Mouse (Mus musculus): ENCODE data around the gene Gm3642. TPM values are rescaled to one million over a fixed set of nuclear protein-coding genes. Genes with fewer than 3 reads are reported as not detected.
"Not testable (repeated sequence)": the region's sequence is repeated elsewhere in the genome, so short reads cannot be mapped to it uniquely, and the experiment has no call there.

The Gm3642 gene
- total RNA-seq (2017): not detected in 2 replicates

DNA sequence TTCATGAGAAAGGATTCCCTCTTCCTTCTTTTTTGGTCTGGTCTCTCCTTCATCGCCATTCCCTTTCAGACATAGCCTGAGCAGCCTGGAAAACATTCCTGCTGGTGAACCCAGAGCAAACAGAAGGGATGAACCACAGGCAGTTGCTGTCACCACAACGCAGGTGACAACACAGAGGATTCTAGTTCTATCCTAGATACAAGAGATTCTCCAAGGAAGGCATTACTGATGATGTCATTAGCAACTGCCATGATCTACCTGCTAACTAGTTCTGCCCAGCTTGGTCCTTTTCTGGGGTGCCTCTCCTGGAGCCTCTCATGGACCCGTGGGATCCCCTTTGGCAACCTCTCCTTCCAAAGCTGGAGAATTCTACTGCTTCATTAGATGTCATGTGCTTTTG is at the start of gene Gm3642:
Gm3642 (minus strand) TSS at position 101 of the 400 bp plus-strand sequence.
- not testable (repeated sequence) for ATAC-seq (ENCODE audit: extremely low read depth, insufficient number of reproducible peaks, low FRiP score, poor library complexity, severe bottlenecking)

DNA sequence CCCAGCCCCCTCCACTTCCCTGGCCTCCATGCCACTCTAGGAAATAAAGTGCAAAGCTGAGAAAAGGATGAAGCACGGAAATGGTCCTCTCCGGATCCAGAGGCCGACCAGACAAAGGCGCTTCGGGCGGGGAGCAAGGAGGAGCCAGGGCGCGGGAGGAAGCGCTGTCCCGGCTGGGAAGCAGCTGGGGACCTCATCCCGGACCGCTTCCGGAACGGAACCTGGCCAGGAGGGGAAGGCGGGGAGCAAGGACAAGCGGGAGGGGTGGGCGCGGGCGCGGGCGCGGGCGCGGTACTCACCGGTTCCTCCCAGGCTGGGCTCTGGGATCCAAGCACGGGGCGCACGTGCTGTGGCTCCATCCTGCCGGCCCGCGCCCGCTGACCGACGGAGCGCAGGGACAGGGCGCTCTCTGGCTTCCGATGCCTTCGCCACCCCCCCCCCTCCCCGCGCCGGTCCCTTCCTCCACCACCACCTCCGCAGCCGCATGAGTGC is 49.5 kb upstream of the Gm3642 start, which contains the start of gene Gm3667:
Gm3667 (minus strand) TSS at position 442 of the 492 bp plus-strand sequence.
- ATAC-seq (ENCODE audit: extremely low read depth, insufficient number of reproducible peaks, low FRiP score, poor library complexity, severe bottlenecking): not testable (repeated sequence)

DNA sequence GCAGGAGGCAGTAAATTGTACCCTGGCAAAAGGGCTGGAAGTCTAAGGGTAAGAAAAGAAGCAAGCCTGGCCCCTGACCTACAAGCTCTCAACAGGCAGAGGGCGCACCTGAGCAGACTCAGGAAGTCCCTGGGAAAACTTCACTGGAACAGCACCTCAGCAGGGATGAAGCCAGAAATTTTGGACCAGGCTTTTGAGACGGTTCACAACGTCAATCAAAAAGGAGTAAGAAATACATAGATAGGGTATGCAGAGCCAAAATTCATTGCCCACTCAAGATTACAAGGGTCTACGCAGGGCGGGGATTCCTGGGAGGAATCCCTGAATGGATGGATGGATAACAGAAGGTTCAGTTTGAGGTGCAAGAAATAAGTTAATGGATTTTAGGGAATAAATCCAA is 48.7 kb upstream of the Gm3642 start:
- ATAC-seq (ENCODE audit: extremely low read depth, insufficient number of reproducible peaks, low FRiP score, poor library complexity, severe bottlenecking): not testable (repeated sequence)

DNA sequence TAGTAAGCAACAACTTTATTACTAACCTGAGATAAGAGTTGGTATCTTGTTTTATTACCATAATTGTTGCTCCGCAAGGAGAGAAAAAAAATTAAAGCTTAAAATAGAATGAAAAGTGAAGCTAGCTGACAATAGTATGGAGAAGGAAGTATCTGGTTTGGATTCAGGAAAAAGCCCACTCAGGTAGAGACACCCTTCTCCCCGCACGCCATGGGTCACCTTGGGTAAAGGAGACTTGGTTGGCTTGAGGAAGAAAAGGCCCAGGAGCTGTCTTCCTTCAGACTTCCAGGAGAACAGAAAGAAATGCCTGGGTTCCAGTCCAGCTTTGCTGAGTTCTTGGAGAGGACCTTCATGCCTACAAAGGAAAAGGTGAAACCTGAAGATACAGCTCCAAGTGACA is 16.8 kb downstream of the Gm3642 start:
- not testable (repeated sequence) for ATAC-seq (ENCODE audit: extremely low read depth, insufficient number of reproducible peaks, low FRiP score, poor library complexity, severe bottlenecking)

Other genes with a start within 250 kb of the Gm3642 start
- gene Gm3629, start 249.7 kb downstream of the Gm3642 start, total RNA-seq (2017): not detected in 2 replicates
- not detected in 2 replicates for gene Gm3460, start 217.9 kb downstream of the Gm3642 start, total RNA-seq (2017)
- gene Gm10251, start 156.1 kb downstream of the Gm3642 start, total RNA-seq (2017): not detected in 2 replicates
- not detected in 2 replicates for gene Gm8050, start 120.1 kb downstream of the Gm3642 start, total RNA-seq (2017)
- not detected in 2 replicates for gene Gm3636, start 98.0 kb downstream of the Gm3642 start, total RNA-seq (2017)
- not detected in 2 replicates for gene Gm8362, start 65.9 kb downstream of the Gm3642 start, total RNA-seq (2017)
- not detected in 2 replicates for gene Gm3667, start 49.7 kb upstream of the Gm3642 start, total RNA-seq (2017)
- gene Gm6356, start 133.5 kb upstream of the Gm3642 start, total RNA-seq (2017): not detected in 2 replicates
- gene Gm10406, start 187.1 kb upstream of the Gm3642 start, total RNA-seq (2017): not detected in 2 replicates
- not detected in 2 replicates for gene Gm3685, start 204.7 kb upstream of the Gm3642 start, total RNA-seq (2017)